Mouse (Mus musculus) CH12.LX (cell line): ENCODE results near the gene Kcnip4. TPM values are rescaled to one million over a fixed set of nuclear protein-coding genes. Genes with fewer than 3 reads are reported as not detected.

Experiments used
- DNase-seq: peaks from one replicate; pipeline ENCODE4 v3.0.0-alpha.2; 2013; ENCODE audit errors: extremely low read depth
- H3K27ac ChIP-seq: 2 replicates; pipeline ENCODE4 v1.5.1; 2012; ENCODE audit warnings: low read depth, mild to moderate bottlenecking, control low read depth, moderate library complexity; ENCODE audit not compliant: insufficient read depth
- H3K27me3 ChIP-seq: replicated peaks from 2 replicates; pipeline ENCODE3; 2012; ENCODE audit warnings: inconsistent platforms
- H3K36me3 ChIP-seq, 2 experiments: replicated peaks in 1 of 2; 2 replicates each; pipeline versions ENCODE3 to v1.6.1; 2012; ENCODE audit warnings: inconsistent platforms in 1 of 2, low read length in 1 of 2, mild to moderate bottlenecking in 1 of 2, mixed read lengths in 1 of 2, moderate library complexity in 1 of 2; ENCODE audit not compliant: control insufficient read depth in 1 of 2, insufficient read depth in 1 of 2
- H3K4me1 ChIP-seq, 2 experiments: 2 replicates each; pipeline ENCODE4 v1.6.1; 2012; ENCODE audit warnings: inconsistent platforms in 1 of 2, moderate library complexity in 1 of 2; ENCODE audit not compliant: insufficient read depth in 2 of 2, control insufficient read depth in 1 of 2
- H3K4me2 ChIP-seq: 2 replicates; pipeline ENCODE4 v1.6.1; 2012; ENCODE audit warnings: low read depth, mild to moderate bottlenecking, control low read depth; ENCODE audit not compliant: poor library complexity, insufficient read depth, severe bottlenecking
- H3K4me3 ChIP-seq, 3 experiments: fragments of 150-350 bp in 1 of 3; sonication (generic) in 1 of 3; replicated peaks in 1 of 3; 2 replicates each; pipeline versions ENCODE3 to v1.5.1; 2011 to 2012; ENCODE audit warnings: low read depth in 2 of 3, low read length in 2 of 3, mild to moderate bottlenecking in 2 of 3, moderate library complexity in 2 of 3, control low read depth in 1 of 3, improper control_type of control experiment in 1 of 3, inconsistent platforms in 1 of 3, mixed read lengths in 1 of 3; ENCODE audit not compliant: poor library complexity in 1 of 3
- H3K79me2 ChIP-seq: replicated peaks from 2 replicates; pipeline ENCODE4 v1.6.1; 2012; ENCODE audit warnings: mild to moderate bottlenecking, moderate library complexity; ENCODE audit not compliant: control insufficient read depth, poor library complexity, insufficient read depth, severe bottlenecking; ENCODE audit errors: extremely low read depth
- H3K9ac ChIP-seq: 2 replicates; pipeline ENCODE4 v1.6.1; 2012; ENCODE audit warnings: low read depth, mild to moderate bottlenecking, control low read depth, moderate library complexity; ENCODE audit not compliant: insufficient read depth
- H3K9me3 ChIP-seq: replicated peaks from 2 replicates; pipeline ENCODE3; 2012; ENCODE audit warnings: low read length, inconsistent platforms, mixed read lengths
- BHLHE40 ChIP-seq: IDR thresholded peaks from 2 replicates; pipeline ENCODE4 v1.6.1; 2011; ENCODE audit warnings: mild to moderate bottlenecking, low read depth, low read length, improper control_type of control experiment
- CHD2 ChIP-seq: IDR thresholded peaks from 2 replicates; pipeline ENCODE4 v1.6.1; 2011; ENCODE audit warnings: low read length, improper control_type of control experiment
- ELF1 ChIP-seq: IDR thresholded peaks from 2 replicates; pipeline ENCODE4 v1.6.1; 2014; ENCODE audit warnings: low read depth, mild to moderate bottlenecking, inconsistent platforms, low read length, improper control_type of control experiment
- EP300 ChIP-seq: IDR thresholded peaks from 2 replicates; pipeline ENCODE4 v1.6.1; 2011; ENCODE audit warnings: low read length, improper control_type of control experiment
- HCFC1 ChIP-seq: IDR thresholded peaks from 2 replicates; pipeline ENCODE4 v1.6.1; 2012; ENCODE audit warnings: low read depth, mild to moderate bottlenecking, inconsistent platforms, low read length, improper control_type of control experiment
- KAT2A ChIP-seq: IDR thresholded peaks from 2 replicates; pipeline ENCODE4 v1.6.1; 2012; ENCODE audit warnings: low read length, improper control_type of control experiment, inconsistent platforms; ENCODE audit not compliant: insufficient replicate concordance
- MAFK ChIP-seq: IDR thresholded peaks from 2 replicates; pipeline ENCODE4 v1.6.1; 2011; ENCODE audit warnings: low read length, improper control_type of control experiment; ENCODE audit not compliant: insufficient replicate concordance
- MAZ ChIP-seq: IDR thresholded peaks from 2 replicates; pipeline ENCODE4 v1.6.1; 2012; ENCODE audit warnings: low read depth, mild to moderate bottlenecking, inconsistent platforms, low read length, improper control_type of control experiment, moderate library complexity
- NELFE ChIP-seq: IDR thresholded peaks from 2 replicates; pipeline ENCODE4 v1.6.1; 2011; ENCODE audit warnings: low read depth, low read length, improper control_type of control experiment
- NRF1 ChIP-seq: IDR thresholded peaks from 2 replicates; pipeline ENCODE4 v1.6.1; 2014; ENCODE audit warnings: low read depth, mild to moderate bottlenecking, inconsistent platforms, low read length, improper control_type of control experiment, moderate library complexity
- PAX5 ChIP-seq: IDR thresholded peaks from 2 replicates; pipeline ENCODE4 v1.6.1; 2012; ENCODE audit warnings: low read length, inconsistent platforms, mixed read lengths
- POLR2A ChIP-seq: IDR thresholded peaks from 2 replicates; pipeline ENCODE4 v1.6.1; 2011; ENCODE audit warnings: low read depth, mild to moderate bottlenecking, improper control_type of control experiment, low read length
- POLR2AphosphoS2 ChIP-seq: IDR thresholded peaks from 2 replicates; pipeline ENCODE4 v1.6.1; 2011; ENCODE audit warnings: low read depth, low read length, improper control_type of control experiment
- RCOR1 ChIP-seq: conservative IDR thresholded peaks from 2 replicates; pipeline ENCODE4 v1.6.1; 2012; ENCODE audit warnings: low read depth, mild to moderate bottlenecking, inconsistent platforms, low read length, improper control_type of control experiment
- TCF12 ChIP-seq: IDR thresholded peaks from 2 replicates; pipeline ENCODE4 v1.6.1; 2014; ENCODE audit warnings: low read depth, mild to moderate bottlenecking, inconsistent platforms, low read length, improper control_type of control experiment
- ZC3H11A ChIP-seq: IDR thresholded peaks from 2 replicates; pipeline ENCODE4 v1.6.1; 2012; ENCODE audit warnings: low read depth, mild to moderate bottlenecking, inconsistent platforms, low read length, improper control_type of control experiment
- ZKSCAN1 ChIP-seq: IDR thresholded peaks from 2 replicates; pipeline ENCODE4 v1.6.1; 2012; ENCODE audit warnings: low read depth, inconsistent platforms, low read length, improper control_type of control experiment, borderline replicate concordance
- ZMIZ1 ChIP-seq: IDR thresholded peaks from 2 replicates; pipeline ENCODE4 v1.6.1; 2012; ENCODE audit warnings: low read depth, mild to moderate bottlenecking, inconsistent platforms, low read length, improper control_type of control experiment
- ZNF384 ChIP-seq: IDR thresholded peaks from 2 replicates; pipeline ENCODE4 v1.6.1; 2012; ENCODE audit warnings: low read depth, low read length, improper control_type of control experiment, inconsistent platforms
- dilution Hi-C: fragments of 300-500 bp; cut with MboI; formaldehyde crosslinking; loops from 2 replicates; pipeline ENCODE4 v1.14.3; 2020; ENCODE audit warnings: low sequenced_read_pairs; ENCODE audit not compliant: extremely low pct_unique_long_range_greater_than_20kb, extremely low pct_ligation_motif_present
- in situ Hi-C: fragments of 300-500 bp; cut with MboI; formaldehyde crosslinking; loops from 3 replicates; pipeline ENCODE4 v1.14.3; 2019; ENCODE audit warnings: low sequenced_read_pairs, low pct_ligation_motif_present, low pct_unique_long_range_greater_than_20kb, mixed read lengths
- polyA plus RNA-seq: library from polyadenylated mRNA; unstranded; fragments of >175 nt; gene quantifications from 2 replicates; pipeline ENCODE4 v1.2.1, GENCODE M21; 2012; ENCODE audit warnings: low read depth; ENCODE audit not compliant: insufficient read length
- total RNA-seq, 2 experiments: library from RNA; depleted of rRNA; stranded (reverse); fragments of 300-350 nt in 1 of 2; fragments of >200 nt in 1 of 2; gene quantifications; 2 replicates each; pipeline ENCODE4 v1.2.3; 2012 to 2014

Kcnip4 gene
- total and polyA plus RNA-seq, 3 experiments, result 0.80 TPM; not detected in 2

- no peak overlapping the region for H3K9ac ChIP-seq
- dilution Hi-C loops, result no loop called here
- TF ChIP-seq MAFK (no peak), ZKSCAN1 (no peak), POLR2A (no peak), BHLHE40 (no peak), HCFC1 (no peak), ELF1 (no peak), EP300 (no peak), POLR2AphosphoS2 (no peak), NELFE (no peak), MAZ (no peak), ZNF384 (no peak), NRF1 (no peak), ZMIZ1 (no peak), TCF12 (no peak), CHD2 (no peak), RCOR1 (no peak), ZC3H11A (no peak)
These were observed 105.0 kb downstream of the Kcnip4 start for GRCm38 (mm10) chr5:49419707-49420106.

GRCm38 (mm10) chr5:49408351-49408750 lies 116.4 kb downstream of the Kcnip4 start:
- H3K79me2 ChIP-seq, result no peaks in the 10 kb centered on the region
- no peaks in the 10 kb centered on the region for H3K27me3 ChIP-seq
- H3K4me2 ChIP-seq, result no peak overlapping the region
- no peak overlapping the region for H3K27ac ChIP-seq
- no peaks in the 10 kb centered on the region for H3K36me3 ChIP-seq
- dilution Hi-C loops, result no loop called here
- H3K9me3 ChIP-seq, result peaks cover 13% of the 10 kb centered on the region
- TF ChIP-seq PAX5 (no peak), KAT2A (no peak)
- TF ChIP-seq, all 38 proteins: peak for 0
- Histone ChIP-seq H3K4me3 (no peak overlapping the region), H3K9ac (no peak overlapping the region), H3K4me1 (no peaks in the 10 kb centered on the region)
- no peak for DNase-seq
- in situ Hi-C loops, result no loop called here

More at GRCm38 (mm10) chr5:49419707-49420106, 105.0 kb downstream of the Kcnip4 start:
- peaks cover 22% of the 10 kb centered on the region for H3K9me3 ChIP-seq
- H3K27me3 ChIP-seq, result no peaks in the 10 kb centered on the region
- H3K36me3 ChIP-seq, result no peaks in the 10 kb centered on the region
- no peaks in the 10 kb centered on the region for H3K79me2 ChIP-seq
- H3K27ac ChIP-seq, result no peak overlapping the region
- H3K4me1 ChIP-seq, result no peaks in the 10 kb centered on the region
- no peak overlapping the region for H3K4me2 ChIP-seq
- in situ Hi-C loops, result no loop called here
- DNase-seq, result no peak
- H3K4me3 ChIP-seq, result no peak overlapping the region
